Mouse (Mus musculus): Measurements from ENCODE around the gene Ak7.

The Ak7 gene

DNA sequence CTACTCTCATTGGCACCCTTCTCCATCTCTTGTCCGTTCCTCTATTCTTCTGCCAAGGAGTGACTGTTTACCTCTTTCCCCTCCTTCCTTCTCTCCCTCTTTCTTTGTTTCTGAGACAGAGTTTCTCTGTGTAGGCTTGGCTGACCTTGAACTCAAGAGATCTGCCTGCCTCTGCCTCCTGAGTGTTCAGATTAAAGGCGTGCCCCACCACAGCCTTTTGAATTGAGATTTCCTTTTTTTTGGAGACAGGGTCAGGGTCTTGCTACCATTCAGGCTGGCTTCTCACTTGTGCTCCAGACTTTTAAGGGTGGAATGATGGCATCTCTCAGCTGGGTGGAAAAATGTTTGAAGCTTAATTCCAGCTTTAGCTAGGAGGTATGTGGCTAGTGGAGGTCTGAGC is 81.8 kb downstream of the Ak7 start:
- DNase-seq (ENCODE audit: low spot score): no peak

DNA sequence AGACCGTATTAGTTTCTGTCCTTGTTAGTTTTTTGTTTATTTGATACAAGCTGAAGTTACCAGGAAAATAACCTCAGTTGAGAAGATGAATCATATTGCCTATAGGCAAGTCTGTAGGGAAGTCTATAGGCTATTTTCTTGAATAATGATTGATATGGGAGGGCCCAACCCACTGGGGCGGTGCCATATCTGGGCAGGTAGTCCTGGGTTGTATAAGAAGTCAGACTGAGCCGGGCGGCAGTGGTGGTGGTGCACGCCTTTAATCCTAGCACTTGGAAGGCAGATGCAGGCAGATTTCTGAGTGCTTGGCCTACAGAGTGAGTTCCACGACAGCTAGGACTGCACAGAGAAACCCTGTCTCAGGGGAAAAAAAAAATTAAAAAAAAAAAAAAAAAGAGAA is 84.1 kb downstream of the Ak7 start:
- no peak for DNase-seq (ENCODE audit: low spot score)

DNA sequence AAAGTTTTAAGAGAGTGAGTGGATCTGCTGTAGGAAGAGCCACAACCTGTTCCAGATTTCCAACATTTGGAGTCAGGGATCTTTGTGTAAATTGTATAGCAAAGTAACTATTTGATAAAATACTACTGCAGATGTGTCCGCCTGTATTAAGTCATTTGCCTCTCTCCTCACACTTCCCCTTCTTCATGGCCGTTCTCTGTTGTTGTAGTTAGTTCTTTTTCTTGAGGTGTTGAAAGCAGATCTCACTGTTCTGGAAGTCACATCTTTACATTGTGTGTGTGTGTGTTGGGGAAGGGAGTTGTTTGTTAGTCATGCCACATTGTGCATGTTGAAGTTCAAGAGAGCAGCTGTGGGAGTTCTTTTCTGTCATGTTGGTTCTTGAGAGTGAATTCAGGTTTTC is 89.1 kb downstream of the Ak7 start:
- DNase-seq (ENCODE audit: low spot score): no peak

DNA sequence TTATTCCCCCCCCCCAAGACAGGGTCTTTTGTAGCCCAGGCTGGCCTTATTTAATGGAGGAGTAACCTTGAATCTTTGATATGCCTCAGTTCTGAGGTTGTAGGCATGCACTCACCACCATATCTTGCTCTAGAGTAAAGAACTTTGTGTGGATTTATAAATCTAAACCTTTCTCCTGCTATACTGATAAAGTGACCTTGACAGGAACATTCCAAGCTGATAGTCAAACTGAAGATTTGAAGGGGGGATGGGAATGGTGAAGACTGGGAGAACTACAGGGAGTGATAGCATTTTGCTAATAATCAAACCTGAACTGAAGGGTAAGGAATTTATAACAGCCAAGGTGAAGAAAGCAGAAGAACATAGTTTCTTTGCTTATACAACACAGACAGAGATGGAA is 92.2 kb downstream of the Ak7 start:
- DNase-seq (ENCODE audit: low spot score): no peak

DNA sequence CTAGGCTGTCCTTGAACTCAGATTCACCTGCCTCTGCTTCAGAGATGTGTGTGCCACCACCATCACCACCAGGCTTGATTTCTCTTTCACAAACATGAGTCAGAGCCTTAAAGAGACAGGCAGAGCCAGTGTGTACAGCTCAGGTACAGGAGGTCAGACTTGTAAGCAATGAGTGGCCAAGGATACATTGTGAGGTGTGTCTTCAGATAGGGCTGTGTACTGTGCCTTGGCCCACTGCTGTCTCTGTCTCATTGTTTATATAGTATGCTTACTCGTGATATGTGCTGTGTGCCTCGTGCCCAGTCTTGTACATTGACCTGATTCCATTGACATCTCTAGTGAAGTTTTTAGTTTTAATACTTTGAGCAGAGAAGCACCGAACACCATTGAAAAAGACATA is 100.0 kb downstream of the Ak7 start:
- DNase-seq (ENCODE audit: low spot score): no peak

DNA sequence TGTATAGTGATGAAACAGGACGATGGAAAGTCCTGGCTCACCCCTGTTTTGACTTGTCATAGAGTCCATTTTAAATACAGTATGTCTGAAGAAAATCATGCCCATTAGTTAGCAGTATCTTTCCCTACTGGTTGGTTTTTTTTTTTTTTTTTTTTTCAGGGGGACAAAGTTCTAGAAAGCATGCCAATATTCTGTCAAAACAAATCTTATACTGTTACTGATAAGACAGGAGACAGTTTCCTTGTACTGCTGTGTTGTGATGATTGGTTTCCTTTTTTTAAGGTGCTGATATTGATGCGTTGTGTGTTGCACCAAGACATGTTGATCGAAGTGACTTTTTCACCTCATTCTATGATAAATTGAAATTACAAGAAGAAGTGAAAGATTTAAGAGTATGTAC is 100.4 kb downstream of the Ak7 start:
- DNase-seq (ENCODE audit: low spot score): no peak

DNA sequence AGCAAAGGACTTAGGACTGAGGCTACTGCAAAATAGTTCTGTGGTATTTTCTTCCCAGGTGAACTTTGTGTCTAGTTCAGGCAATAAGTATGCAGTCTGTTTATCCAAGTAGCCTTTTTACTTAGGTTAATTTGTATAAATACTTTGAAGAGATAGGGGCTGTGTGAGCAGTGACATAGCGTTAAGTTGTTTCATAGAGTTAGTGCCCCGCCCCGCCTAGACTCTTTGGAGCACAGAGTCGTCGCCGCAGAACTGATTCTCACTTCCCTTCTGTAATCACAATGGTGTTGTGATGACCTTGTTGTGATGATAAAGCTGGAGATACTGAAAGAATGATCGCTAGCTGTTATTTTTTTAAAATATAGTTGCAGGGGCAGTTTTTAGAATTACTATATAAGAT is 101.6 kb downstream of the Ak7 start:
- no peak for DNase-seq (ENCODE audit: low spot score)

DNA sequence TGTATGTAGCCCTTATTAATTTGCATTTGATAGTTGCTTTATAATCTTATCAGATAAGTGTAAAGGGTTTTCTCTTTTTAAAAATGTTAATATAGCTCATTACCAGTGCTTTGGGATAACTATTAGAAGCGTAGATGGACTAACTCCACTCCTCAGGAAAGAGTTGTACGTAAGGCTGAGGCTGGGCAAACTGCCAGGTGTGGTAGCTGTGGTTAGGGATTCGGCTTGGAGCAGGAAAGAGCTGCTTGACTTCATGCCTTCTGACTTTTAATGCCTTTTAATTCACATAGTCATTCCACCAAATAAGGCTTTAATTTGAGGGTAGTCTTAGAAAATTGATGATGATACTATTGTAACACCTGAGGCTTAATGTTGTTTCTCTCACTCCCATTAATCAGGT is 103.2 kb downstream of the Ak7 start:
- no peak for DNase-seq (ENCODE audit: low spot score)

DNA sequence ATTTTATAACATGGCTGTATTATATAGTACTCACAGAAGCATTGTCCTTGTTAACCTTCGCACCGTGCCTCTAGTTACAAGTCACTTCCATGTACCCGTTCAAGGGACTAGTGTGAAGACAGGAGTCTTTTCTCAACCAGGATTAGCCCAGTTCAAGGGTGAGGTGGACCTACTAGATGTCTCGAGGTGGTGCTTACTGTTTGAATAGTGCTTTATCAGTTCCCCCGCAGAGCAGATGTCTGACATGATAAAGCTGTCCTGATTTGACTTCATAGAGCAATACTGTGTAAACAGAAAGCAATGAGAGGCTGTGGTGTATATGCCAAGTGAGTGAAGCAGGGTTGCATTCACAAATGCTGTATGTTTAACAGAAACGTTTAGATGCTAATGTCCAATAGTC is 104.8 kb downstream of the Ak7 start:
- DNase-seq (ENCODE audit: low spot score): no peak

DNA sequence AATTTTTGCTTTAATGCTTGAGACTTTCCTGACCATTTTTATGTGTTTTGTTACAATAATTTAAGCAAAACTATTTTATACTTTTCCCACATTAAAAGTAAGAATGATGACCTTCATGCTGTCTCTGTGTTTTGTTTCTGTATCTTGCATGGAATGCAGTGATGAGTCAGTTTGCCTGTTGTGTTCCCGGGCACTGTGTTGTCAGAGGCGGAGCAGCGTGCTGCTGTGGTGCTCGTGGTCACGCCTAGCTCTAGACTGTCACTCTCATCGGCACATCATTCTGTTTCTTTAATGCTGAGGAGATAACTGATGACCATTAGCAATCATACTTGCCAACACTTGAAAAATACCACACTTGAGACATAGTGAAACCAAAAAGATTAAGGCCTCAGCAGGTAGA is 108.2 kb downstream of the Ak7 start:
- no peak for DNase-seq (ENCODE audit: low spot score)

DNA sequence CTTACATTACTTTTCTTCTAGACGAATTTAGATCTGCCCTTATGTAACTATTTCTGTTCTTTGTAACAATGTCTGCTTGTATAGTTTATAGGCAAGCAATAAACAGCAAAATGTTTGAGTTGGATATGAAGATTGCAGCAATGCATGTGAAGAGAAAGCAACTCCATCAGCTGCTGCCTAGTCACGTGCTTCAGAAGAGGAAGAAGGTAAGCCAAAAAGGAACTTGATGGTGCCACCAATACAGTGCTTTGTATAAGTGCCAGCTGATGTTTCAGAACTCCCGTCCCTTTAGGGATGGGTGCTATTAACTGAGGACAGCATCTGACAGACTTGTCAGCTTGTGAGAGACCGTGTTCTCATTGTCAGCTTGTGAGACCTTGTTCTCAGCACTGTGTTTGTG is 117.7 kb downstream of the Ak7 start:
- no peak for DNase-seq (ENCODE audit: low spot score)

DNA sequence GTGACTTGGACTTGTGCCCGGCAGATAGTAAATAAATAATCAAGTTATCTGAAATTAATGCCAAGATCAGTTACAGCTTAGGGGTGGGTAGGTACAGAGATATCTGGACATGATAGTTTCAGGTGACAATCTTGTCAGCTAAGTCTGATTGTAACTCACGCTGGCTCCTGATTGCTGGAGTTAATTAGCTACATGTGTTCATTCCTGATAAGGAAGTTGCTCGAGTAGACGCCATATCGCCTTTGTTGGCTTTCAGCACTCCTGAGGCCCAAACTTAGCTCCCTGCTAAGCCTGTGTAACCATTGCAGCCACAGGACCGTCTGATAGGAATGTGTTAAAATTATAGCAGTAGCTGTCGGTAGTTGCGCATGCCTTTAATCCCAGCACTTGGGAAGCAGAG is 119.0 kb downstream of the Ak7 start:
- DNase-seq (ENCODE audit: low spot score): no peak

DNA sequence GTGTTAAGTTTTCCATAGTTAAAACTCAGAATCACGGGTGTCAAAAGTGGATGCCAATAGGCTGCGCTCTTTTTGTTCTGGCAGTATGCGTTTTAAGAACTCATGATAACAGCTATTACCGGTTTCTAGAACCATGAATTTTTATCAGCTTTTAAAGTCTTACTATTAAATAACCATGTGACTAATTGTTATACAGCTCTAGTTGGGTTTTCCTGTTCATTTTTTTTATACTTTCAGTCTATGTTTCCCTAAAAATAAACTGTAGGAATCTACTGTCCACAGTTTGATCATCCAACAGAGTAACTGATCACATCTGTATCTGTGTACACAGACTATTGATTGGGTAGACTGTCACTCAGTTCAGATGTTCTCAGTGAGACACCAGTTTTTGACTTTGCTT is 119.5 kb downstream of the Ak7 start:
- DNase-seq (ENCODE audit: low spot score): no peak

All from layer of hippocampus, adult 9-10 months (tissue).